7 mouse cellular contexts compared by ENCODE assay signal in genomic region chr11:76666002-76666649, GRCm38 (mm10). TPM values are rescaled to one million over a fixed set of nuclear protein-coding genes. Genes with fewer than 3 reads are reported as not detected.
DNase-seq lines count a peak whose midpoint lies in the region; ATAC-seq lines count a peak whose summit lies in the region.

No protein-coding gene starts in this region.

- H3K9ac ChIP-seq in embryonic facial prominence, embryonic 13.5 days = peak overlapping the region; percentile 64
- H3K9ac ChIP-seq in intestine, embryonic 16.5 days (ENCODE audit: low read depth, low read length) = peak overlapping the region; percentile 56
- peak overlapping the region; percentile 67 for H3K9ac ChIP-seq in neural tube, embryonic 13.5 days

- H3K4me3 ChIP-seq in megakaryocyte, embryonic 14.5 days (replicated peaks) = peak overlapping the region; percentile 62
- H3K4me3 ChIP-seq in embryonic facial prominence, embryonic 13.5 days = peak overlapping the region; percentile 41
- peak overlapping the region; percentile 38 for H3K4me3 ChIP-seq in intestine, embryonic 16.5 days (ENCODE audit: low read length)
- peak overlapping the region; percentile 38 for H3K4me3 ChIP-seq in neural tube, embryonic 13.5 days

- no peak for DNase-seq in spleen, postnatal 10 days (ENCODE audit: low spot score in 2 of 2)
- no peak for DNase-seq in lung, adult 18-20 months

- peaks cover 82% of the 10 kb centered on the region for H3K27me3 ChIP-seq in megakaryocyte, embryonic 14.5 days (replicated peaks)
- peaks cover 81% of the 10 kb centered on the region for H3K27me3 ChIP-seq in embryonic facial prominence, embryonic 13.5 days
- H3K27me3 ChIP-seq in intestine, embryonic 16.5 days (replicated peaks; ENCODE audit: control insufficient read depth, insufficient read depth, low read length) = peaks cover 4% of the 10 kb centered on the region; the same call in 1 of the 2 replicates
- H3K27me3 ChIP-seq in neural tube, embryonic 13.5 days = peaks cover 68% of the 10 kb centered on the region

- 7% methylated on average over 35 of the region's 35 CpGs for WGBS in embryonic facial prominence, embryonic 13.5 days
- 10% methylated on average over 35 of the region's 35 CpGs for WGBS in intestine, embryonic 16.5 days
- 7% methylated on average over 35 of the region's 35 CpGs for WGBS in neural tube, embryonic 13.5 days

- no peaks in the 10 kb centered on the region for H3K36me3 ChIP-seq in megakaryocyte, embryonic 14.5 days (replicated peaks; ENCODE audit: low read length)
- H3K36me3 ChIP-seq in embryonic facial prominence, embryonic 13.5 days = no peaks in the 10 kb centered on the region
- H3K36me3 ChIP-seq in intestine, embryonic 16.5 days (ENCODE audit: control insufficient read depth, insufficient read depth, low read length) = no peaks in the 10 kb centered on the region
- H3K36me3 ChIP-seq in neural tube, embryonic 13.5 days = no peaks in the 10 kb centered on the region

- peaks cover 13% of the 10 kb centered on the region for H3K4me1 ChIP-seq in megakaryocyte, embryonic 14.5 days
- peaks cover 3% of the 10 kb centered on the region; the same call in 1 of the 2 replicates for H3K4me1 ChIP-seq in embryonic facial prominence, embryonic 13.5 days
- no peaks in the 10 kb centered on the region for H3K4me1 ChIP-seq in intestine, embryonic 16.5 days (ENCODE audit: control insufficient read depth, insufficient read depth, low read length)
- peaks cover 12% of the 10 kb centered on the region for H3K4me1 ChIP-seq in neural tube, embryonic 13.5 days (replicated peaks)

- no peak for ATAC-seq in megakaryocyte, adult 5-6 weeks (ENCODE audit: poor library complexity, severe bottlenecking)
- no peak for ATAC-seq in embryonic facial prominence, embryonic 13.5 days (ENCODE audit: insufficient number of reproducible peaks, insufficient read depth, low FRiP score, low TSS enrichment, low read depth)
- ATAC-seq in intestine, embryonic 16.5 days = no peak
- no peak for ATAC-seq in neural tube, embryonic 13.5 days (ENCODE audit: low read depth)

- H3K27ac ChIP-seq in embryonic facial prominence, embryonic 13.5 days = no peak overlapping the region
- H3K27ac ChIP-seq in intestine, embryonic 16.5 days (ENCODE audit: low read length) = no peak overlapping the region
- H3K27ac ChIP-seq in neural tube, embryonic 13.5 days (replicated peaks) = 0 out of 2 replicates have a peak overlapping the region, but pooled peaks have one; percentile 13

- H3K4me2 ChIP-seq in embryonic facial prominence, embryonic 13.5 days = peak overlapping the region; percentile 71
- H3K4me2 ChIP-seq in intestine, embryonic 16.5 days (ENCODE audit: low read depth, low read length) = peak overlapping the region; percentile 47
- peak overlapping the region; percentile 61 for H3K4me2 ChIP-seq in neural tube, embryonic 13.5 days

- H3K9me3 ChIP-seq in megakaryocyte, embryonic 14.5 days = no peaks in the 10 kb centered on the region
- H3K9me3 ChIP-seq in embryonic facial prominence, embryonic 13.5 days = no peaks in the 10 kb centered on the region
- no peaks in the 10 kb centered on the region for H3K9me3 ChIP-seq in intestine, embryonic 16.5 days (ENCODE audit: control insufficient read depth, low read length)
- H3K9me3 ChIP-seq in neural tube, embryonic 13.5 days = no peaks in the 10 kb centered on the region

RNA-seq across cellular contexts. Expression of gene Bhlha9, which starts 6.1 kb away (rescaled TPM):
- not detected in 2 replicates for polyA plus RNA-seq in megakaryocyte, embryonic 14.5 days (2012; ENCODE audit: insufficient read depth, low replicate concordance)
- 0.18 TPM in 1 of 2 replicates, not detected in the other for total RNA-seq in megakaryocyte, adult 5-6 weeks (2015)
- not detected in 2 replicates for total RNA-seq in megakaryocyte, adult 5-6 weeks (2017)
- polyA plus RNA-seq in embryonic facial prominence, embryonic 13.5 days (2015; fragmentation: Nextera tagmentation; extraction: Ambion mirVana) = not detected in 2 replicates
- polyA plus RNA-seq in intestine, embryonic 16.5 days (2015; fragmentation: Nextera tagmentation; extraction: Ambion mirVana) = 0.18 TPM in 1 of 2 replicates, not detected in the other
- 0.32 TPM in 1 of 2 replicates, not detected in the other for polyA plus RNA-seq in neural tube, embryonic 13.5 days (2015; fragmentation: Nextera tagmentation; extraction: Ambion mirVana)

RNA-seq across cellular contexts. Expression of gene Trarg1, which starts 13.5 kb away (rescaled TPM):
- 0.06 TPM in 1 of 2 replicates, not detected in the other for polyA plus RNA-seq in megakaryocyte, embryonic 14.5 days (2012; ENCODE audit: insufficient read depth, low replicate concordance)
- not detected in 2 replicates for total RNA-seq in megakaryocyte, adult 5-6 weeks (2015)
- total RNA-seq in megakaryocyte, adult 5-6 weeks (2017) = not detected in 2 replicates
- 0.31 and 0.76 TPM in 2 replicates for polyA plus RNA-seq in embryonic facial prominence, embryonic 13.5 days (2015; fragmentation: Nextera tagmentation; extraction: Ambion mirVana)
- 0.66 and 0.94 TPM in 2 replicates for polyA plus RNA-seq in intestine, embryonic 16.5 days (2015; fragmentation: Nextera tagmentation; extraction: Ambion mirVana)
- 1.4 and 3.3 TPM in 2 replicates for polyA plus RNA-seq in neural tube, embryonic 13.5 days (2015; fragmentation: Nextera tagmentation; extraction: Ambion mirVana)

RNA-seq across cellular contexts. Expression of gene Abr, which starts 44.0 kb away (rescaled TPM):
- polyA plus RNA-seq in megakaryocyte, embryonic 14.5 days (2012; ENCODE audit: insufficient read depth, low replicate concordance) = 6.3 and 8.5 TPM in 2 replicates
- total RNA-seq in megakaryocyte, adult 5-6 weeks (2015) = 45.8 and 47.9 TPM in 2 replicates
- 78.4 and 84.4 TPM in 2 replicates for total RNA-seq in megakaryocyte, adult 5-6 weeks (2017)
- 35.5 and 39.1 TPM in 2 replicates for polyA plus RNA-seq in embryonic facial prominence, embryonic 13.5 days (2015; fragmentation: Nextera tagmentation; extraction: Ambion mirVana)
- 29.5 and 35.1 TPM in 2 replicates for polyA plus RNA-seq in intestine, embryonic 16.5 days (2015; fragmentation: Nextera tagmentation; extraction: Ambion mirVana)
- 83.7 and 86.8 TPM in 2 replicates for polyA plus RNA-seq in neural tube, embryonic 13.5 days (2015; fragmentation: Nextera tagmentation; extraction: Ambion mirVana)
